In genomic region chr12:5698778-5699454, GRCm38 (mm10) we compare ENCODE assay signal across 18 mouse cellular contexts.
A peak's percentile ranks its signal among the peaks of the same experiment; 100 is the strongest.
DNase-seq lines count a peak whose midpoint lies in the region; ATAC-seq and TF ChIP-seq lines count a peak whose summit lies in the region.
"Had no signal": no experiment of that assay in that cellular context is flagged by ENCODE, and none has a peak within 500 bp of the region (broad histone marks: within the 10 kb centered on the region; RNA-seq: fewer than 3 reads in every experiment).

No protein-coding gene starts in this region.

- TF ChIP-seq CTCF in hindbrain, postnatal 0 days (IDR thresholded peaks at IDR 0.05; ENCODE audit: low read depth), result no peak

- H3K4me2 ChIP-seq in hindbrain, postnatal 0 days (ENCODE audit: low read depth, low read length), result no peak overlapping the region
- H3K4me2 ChIP-seq in hindbrain, embryonic 13.5 days, result no peak overlapping the region
- H3K4me2 ChIP-seq: embryonic facial prominence, embryonic 12.5 days; liver, embryonic 12.5 days; lung, embryonic 15.5 days had no signal

- H3K36me3 ChIP-seq in hindbrain, postnatal 0 days (ENCODE audit: insufficient read depth, low read length), result no peaks in the 10 kb centered on the region
- no peaks in the 10 kb centered on the region for H3K36me3 ChIP-seq in hindbrain, embryonic 13.5 days
- H3K36me3 ChIP-seq: embryonic facial prominence, embryonic 12.5 days; G1E; liver, embryonic 12.5 days; lung, embryonic 15.5 days had no signal

- DNase-seq in cerebellum, postnatal 10 days, result peak; percentile 33 to 48
- DNase-seq in cerebellum, postnatal 4 days (ENCODE audit: low spot score in 2 of 2), result no peak
- DNase-seq in hindbrain, postnatal 0 days (ENCODE audit: low spot score), result peak; percentile 77
- peak; percentile 13 for DNase-seq in retina, adult 2 months (ENCODE audit: low read depth, low spot score)
- no peak for DNase-seq in retina, embryonic 14.5 days (ENCODE audit: low spot score)
- DNase-seq in yolk sac, embryonic 10.5 days (ENCODE audit: low spot score), result no peak
- DNase-seq: adrenal gland, adult 2 months; cerebellum, adult 18-20 months; heart, postnatal 4 days; right cerebral cortex, postnatal 14 days had no signal

- WGBS in hindbrain, postnatal 0 days, result 33% methylated on average over 8 of the region's 8 CpGs
- 56% methylated on average over 8 of the region's 8 CpGs for WGBS in hindbrain, embryonic 13.5 days

- no peak overlapping the region for H3K9ac ChIP-seq in hindbrain, postnatal 0 days (replicated peaks; ENCODE audit: low read length)
- no peak overlapping the region for H3K9ac ChIP-seq in hindbrain, embryonic 13.5 days
- H3K9ac ChIP-seq: embryonic facial prominence, embryonic 12.5 days; liver, embryonic 12.5 days; lung, embryonic 15.5 days had no signal

- no peaks in the 10 kb centered on the region for H3K4me1 ChIP-seq in hindbrain, postnatal 0 days (ENCODE audit: insufficient read depth, low read length)
- 0 out of 2 replicates have a peak, but pooled peaks cover 5% of the 10 kb centered on the region for H3K4me1 ChIP-seq in hindbrain, embryonic 13.5 days (replicated peaks)
- H3K4me1 ChIP-seq: embryonic facial prominence, embryonic 12.5 days; liver, embryonic 12.5 days; lung, embryonic 15.5 days had no signal

- H3K27ac ChIP-seq in hindbrain, postnatal 0 days, result no peak overlapping the region
- no peak overlapping the region for H3K27ac ChIP-seq in hindbrain, embryonic 13.5 days
- H3K27ac ChIP-seq: embryonic facial prominence, embryonic 12.5 days; liver, embryonic 12.5 days; lung, embryonic 15.5 days had no signal

- H3K9me3 ChIP-seq in hindbrain, postnatal 0 days (ENCODE audit: low read length), result no peaks in the 10 kb centered on the region
- no peaks in the 10 kb centered on the region for H3K9me3 ChIP-seq in hindbrain, embryonic 13.5 days
- H3K9me3 ChIP-seq: embryonic facial prominence, embryonic 12.5 days; G1E; liver, embryonic 12.5 days; lung, embryonic 15.5 days had no signal

- ATAC-seq in hindbrain, postnatal 0 days, result peak; percentile 64; the same call in 1 of the 2 replicates
- ATAC-seq in hindbrain, embryonic 13.5 days (ENCODE audit: low FRiP score), result no peak
- no peak for ATAC-seq in monocyte, adult 5-6 weeks (replicated peaks; ENCODE audit: insufficient number of reproducible peaks, low FRiP score, low TSS enrichment, poor library complexity, severe bottlenecking)
- ATAC-seq: CD4-positive, CD25-positive, alpha-beta regulatory T cell, adult 4 months; intestine, postnatal 0 days; liver, embryonic 12.5 days had no signal

- H3K4me3 ChIP-seq in hindbrain, postnatal 0 days (ENCODE audit: low read length), result no peak overlapping the region
- H3K4me3 ChIP-seq in hindbrain, embryonic 13.5 days, result no peak overlapping the region
- H3K4me3 ChIP-seq: embryonic facial prominence, embryonic 12.5 days; liver, embryonic 12.5 days; lung, embryonic 15.5 days had no signal

- no peaks in the 10 kb centered on the region for H3K27me3 ChIP-seq in hindbrain, postnatal 0 days (ENCODE audit: insufficient read depth, low read length)
- H3K27me3 ChIP-seq in hindbrain, embryonic 13.5 days, result no peaks in the 10 kb centered on the region
- H3K27me3 ChIP-seq: embryonic facial prominence, embryonic 12.5 days; liver, embryonic 12.5 days; lung, embryonic 15.5 days had no signal

Comparison
In these comparisons a context has a peak if more than half of its experiments do, and no peak if none do; other contexts are left out.
1. DNase-seq: peak in cerebellum, postnatal 10 days (2 of 2), hindbrain, postnatal 0 days (single experiment) and retina, adult 2 months (single experiment); none in cerebellum, postnatal 4 days (0 of 2), retina, embryonic 14.5 days (single experiment) and yolk sac, embryonic 10.5 days (single experiment).